Mouse (Mus musculus): ENCODE results near the gene 5430419D17Rik. TPM values are rescaled to one million over a fixed set of nuclear protein-coding genes. Genes with fewer than 3 reads are reported as not detected.

Gene 5430419D17Rik
- total RNA-seq, 2 experiments from 2014 or later, result 14.9 to 18.7 TPM

DNA sequence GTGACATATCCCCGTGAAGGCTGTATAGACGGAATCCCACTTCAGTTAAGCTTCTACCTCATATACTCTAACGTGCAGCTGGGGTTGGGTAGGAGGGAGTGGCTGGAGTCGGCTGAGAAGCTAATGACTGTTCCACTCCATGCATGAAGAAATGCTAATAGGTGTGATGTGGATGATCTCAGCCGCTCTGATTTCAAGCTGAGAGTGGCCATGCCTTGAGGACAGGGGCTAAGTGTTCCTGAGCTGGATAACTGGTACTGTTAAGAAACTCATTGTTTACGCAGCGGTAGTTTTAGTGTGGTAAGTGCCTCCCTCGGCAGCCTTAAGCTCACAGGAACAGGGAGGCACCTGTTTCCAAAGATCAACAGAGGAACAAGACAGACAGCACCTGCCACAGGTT is 129.1 kb downstream of the 5430419D17Rik start:
- no peak for DNase-seq
- intact Hi-C loops (cut with DNase I), result no loop called here

DNA sequence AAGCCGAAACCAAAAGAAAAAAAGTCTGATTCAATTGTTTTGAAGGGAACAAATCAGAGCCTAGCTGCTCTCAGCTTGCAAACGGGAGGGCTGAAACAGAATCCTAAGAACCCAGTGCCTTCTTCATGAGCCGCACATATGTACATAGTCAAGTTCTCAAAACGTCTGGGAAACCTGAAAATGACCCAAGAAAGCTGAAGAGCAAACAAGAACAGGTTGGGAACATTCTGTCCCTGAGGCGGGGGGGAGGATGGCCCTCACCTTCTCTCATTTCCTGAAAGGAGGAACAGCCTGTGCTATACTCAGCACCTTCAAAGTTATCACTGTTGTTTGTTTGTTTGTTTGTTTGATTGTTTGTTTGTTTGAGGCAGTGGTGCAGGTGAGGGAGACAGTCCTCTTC is 132.5 kb downstream of the 5430419D17Rik start:
- intact Hi-C loops (cut with DNase I), result no loop called here
- no peak for DNase-seq

DNA sequence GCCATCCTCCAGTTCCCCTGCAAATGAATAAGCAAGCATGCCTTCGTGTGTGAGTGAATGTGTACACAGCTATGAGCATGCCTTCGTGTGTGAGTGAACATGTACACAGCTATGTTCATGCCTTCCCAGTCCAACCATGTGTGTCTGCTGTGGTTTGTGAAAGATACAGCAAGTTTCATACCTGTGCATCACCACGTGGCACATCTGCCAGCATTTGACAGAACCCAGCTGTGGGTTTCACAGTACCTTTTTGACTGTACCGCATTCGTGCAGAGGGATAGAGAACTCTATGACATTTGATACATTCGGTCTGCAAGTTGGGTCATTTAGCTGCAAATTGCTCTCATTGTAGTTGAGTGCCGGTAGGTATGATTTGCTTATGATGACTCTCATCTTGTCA is 140.3 kb downstream of the 5430419D17Rik start:
- intact Hi-C loops (cut with DNase I), result no loop called here
- DNase-seq, result no peak

DNA sequence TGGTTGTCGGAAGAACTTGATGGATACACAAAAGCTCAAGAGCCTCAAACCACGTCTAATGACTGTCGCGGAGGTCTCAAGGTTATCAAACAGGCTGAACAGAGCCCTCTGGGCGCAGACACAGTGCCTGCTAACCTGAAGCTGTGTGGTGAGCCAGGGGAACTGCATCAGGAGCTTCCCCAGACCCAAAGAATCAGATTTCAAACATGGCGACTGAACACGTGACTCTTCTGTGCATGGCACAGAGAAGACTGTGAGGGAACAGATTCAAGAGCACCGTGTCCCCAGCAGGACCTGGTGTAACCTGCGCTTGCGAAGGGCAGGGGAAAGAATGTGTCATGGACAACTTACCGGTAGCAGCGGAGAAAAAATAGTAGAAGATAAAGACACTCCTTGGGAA is 143.4 kb downstream of the 5430419D17Rik start:
- intact Hi-C loops (cut with DNase I), result no loop called here
- DNase-seq, result no peak

DNA sequence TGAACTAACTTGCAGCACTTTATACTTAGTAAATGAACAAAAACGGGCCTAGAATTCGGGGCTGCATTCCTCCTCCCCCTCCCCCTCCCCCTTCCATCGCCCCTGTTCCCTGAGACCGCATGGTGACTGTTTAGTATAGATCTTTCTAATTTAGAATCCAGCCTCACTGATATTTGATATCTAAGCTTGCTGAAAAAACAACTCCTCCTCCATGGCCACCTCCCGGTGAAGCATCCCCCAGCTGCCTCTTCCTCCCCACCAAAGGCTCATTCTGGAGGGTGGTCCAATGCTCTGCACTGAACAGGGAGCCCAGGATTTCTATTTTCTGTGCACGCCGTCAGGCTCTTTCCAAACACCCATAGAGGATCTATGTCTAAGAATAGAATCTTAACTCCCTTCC is 144.1 kb downstream of the 5430419D17Rik start:
- no peak for DNase-seq
- intact Hi-C loops (cut with DNase I), result no loop called here

DNA sequence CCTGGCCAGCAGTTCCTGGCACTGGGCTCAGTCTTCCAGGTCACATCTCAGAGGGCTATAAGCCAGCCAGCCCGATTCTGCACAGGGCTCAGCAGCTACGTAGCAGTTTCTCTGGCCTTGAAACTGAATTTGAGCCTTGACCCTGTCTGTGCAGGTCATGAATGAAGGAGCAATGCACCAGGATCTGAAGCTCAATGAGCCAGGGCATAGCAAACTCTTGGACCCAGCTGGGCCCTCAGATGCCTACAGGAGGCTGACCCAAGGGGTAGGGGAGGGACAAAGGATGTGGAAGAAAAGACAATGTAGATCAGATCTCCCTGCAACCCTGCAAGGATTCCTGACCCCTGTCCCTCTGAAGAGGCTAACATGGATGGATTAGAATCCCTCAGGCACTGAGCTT is 148.0 kb downstream of the 5430419D17Rik start, which contains the start of gene Cuzd1:
TSS of gene Cuzd1 (minus strand) at position 101 of the 400 bp plus-strand sequence.
- no peak for DNase-seq
- intact Hi-C loops (cut with DNase I), result no loop called here

DNA sequence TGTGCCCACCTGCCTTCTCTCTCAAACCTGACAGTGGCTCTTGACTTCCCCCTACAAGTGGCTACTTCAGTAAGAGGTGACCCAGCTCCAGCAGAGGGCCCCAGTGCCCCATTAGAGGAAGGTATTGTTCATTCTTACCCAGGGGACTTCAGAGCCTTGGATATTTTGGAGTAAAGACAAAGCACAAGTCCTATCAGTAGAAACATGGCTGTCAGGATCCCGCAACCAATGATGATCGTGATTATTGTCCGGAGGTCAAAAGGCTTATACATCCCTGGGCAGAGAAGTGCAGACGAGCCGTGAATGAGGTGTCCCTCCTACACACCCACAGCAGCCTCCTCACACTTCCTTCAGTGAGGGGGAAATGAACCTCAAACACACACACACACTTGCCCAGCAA is 152.9 kb downstream of the 5430419D17Rik start:
- intact Hi-C loops (cut with DNase I), result no loop called here

DNA sequence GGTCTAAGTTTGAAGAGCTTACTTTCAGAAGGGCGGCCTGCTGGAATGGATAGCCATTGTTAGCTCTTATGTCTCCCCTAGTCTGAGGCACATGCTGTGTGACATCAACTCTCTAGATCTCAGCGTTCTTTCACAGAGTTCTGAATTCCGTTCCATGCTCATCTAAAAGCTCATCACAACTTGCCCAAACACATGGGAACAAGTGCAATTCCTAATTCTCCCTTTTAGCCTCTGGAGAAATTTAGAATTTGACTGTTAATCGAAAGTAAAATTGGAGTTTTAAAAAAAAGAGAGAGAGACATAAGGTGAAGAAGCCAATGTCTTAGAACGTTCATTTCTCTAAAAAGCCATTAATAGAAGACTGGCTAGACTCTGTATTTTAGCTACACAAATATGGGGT is 155.2 kb downstream of the 5430419D17Rik start, which contains the start of gene Fam24b:
TSS of gene Fam24b (minus strand) at position 101 of the 400 bp plus-strand sequence.
- no peak for DNase-seq
- intact Hi-C loops (cut with DNase I), result no loop called here

More for the DNA sequence above, 152.9 kb downstream of the 5430419D17Rik start:
- DNase-seq, result no peak

DNA sequence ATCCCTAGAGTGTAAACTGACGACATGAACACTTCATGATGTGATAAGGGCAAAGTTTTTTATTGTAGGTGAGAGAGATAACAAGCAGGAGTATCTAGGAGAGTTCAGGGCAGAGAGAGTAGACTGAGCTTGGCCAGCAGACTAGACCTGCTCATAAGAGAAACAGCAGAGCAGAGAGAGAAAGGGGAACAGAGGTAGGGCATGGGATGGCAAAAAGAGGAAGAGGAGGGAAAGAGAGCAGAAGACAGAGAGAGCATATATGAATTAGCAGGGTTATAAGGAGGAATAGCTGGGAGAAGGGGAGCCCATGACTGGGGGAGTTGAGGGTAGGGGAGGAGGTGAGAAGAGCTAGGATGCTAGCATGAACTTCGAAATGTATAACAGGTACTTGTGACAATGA is 157.5 kb downstream of the 5430419D17Rik start:
- no peak for DNase-seq
- intact Hi-C loops (cut with DNase I), result no loop called here

DNA sequence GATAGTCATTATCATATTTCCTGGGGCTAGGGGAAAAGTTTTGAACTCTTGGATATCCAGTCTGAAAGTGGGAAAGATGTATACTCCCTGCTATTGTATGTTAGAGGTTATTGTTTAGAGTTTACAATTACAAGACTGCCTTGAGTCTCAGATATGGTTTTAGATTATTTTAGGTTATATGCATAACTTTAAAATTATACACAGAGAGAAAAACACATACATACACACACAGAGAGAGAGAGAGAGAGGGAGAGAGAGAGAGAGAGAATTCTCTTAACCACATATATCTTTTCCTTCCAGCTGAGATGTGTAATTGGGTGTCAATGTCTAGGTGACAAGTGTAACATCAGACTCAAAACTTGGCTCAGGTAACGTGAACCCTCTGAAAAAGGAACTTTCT is 159.4 kb downstream of the 5430419D17Rik start, which contains the start of gene Fam24a:
TSS of gene Fam24a (plus strand) at position 301 of the 400 bp plus-strand sequence.
- DNase-seq, result no peak
- intact Hi-C loops (cut with DNase I), result no loop called here

DNA sequence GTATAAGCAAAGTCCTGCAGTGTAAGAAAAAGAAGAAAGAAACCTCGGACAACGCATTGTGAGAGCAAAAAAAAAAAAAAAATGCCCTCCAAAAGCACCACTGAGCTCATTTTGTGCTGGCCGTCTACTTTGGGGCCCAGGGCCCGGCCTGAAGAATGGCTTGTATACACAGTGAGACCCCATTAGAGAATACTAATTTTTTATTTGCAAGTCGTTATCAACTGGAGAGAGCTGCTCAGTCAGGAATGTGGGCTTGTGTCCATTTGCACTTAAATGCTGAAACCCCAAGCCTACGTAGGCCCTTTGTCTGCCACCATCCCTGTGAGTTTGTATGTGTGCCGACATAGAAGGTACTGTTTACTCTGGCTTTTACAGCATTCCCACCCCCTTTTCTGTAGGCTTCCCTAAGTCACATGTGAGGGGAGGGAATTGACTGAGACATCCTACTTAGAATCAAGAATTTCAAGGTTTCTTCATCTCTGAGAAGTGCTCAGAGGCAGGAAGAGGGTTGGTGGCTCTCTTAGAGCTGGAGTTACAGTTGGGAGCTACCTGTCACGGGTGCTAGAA is 163.4 kb downstream of the 5430419D17Rik start:
- intact Hi-C loops (cut with DNase I), result no loop called here

DNA sequence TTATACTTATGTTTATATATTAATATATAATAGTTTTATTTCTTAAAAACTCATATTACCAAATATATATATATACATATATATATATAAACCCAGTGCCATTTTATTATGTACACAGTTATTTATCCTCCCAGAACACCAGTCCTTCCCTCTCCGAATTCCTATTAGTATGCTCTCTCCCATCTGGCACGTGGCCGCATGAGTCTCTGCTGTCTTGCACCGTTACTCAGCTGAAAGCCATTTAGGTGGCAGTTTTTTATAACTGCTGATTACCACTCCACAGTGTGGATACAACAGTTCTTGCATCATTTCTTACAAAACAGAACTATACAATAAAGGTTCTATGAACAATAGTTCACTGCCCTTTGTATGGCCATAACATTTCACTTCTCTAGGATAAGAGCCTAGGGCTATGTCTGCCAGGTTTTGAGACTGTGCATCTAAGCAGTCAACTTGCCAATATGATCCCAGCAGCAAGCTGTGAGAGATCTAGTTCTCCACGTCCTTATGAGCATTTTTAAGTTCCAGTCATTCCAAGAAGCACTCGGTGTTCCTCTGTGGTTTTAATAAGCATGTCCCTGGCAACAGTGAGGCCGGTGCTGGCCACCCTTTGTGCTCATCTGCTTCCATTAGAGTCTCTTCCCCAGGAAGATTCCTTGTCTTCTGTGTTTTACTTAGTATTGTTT is 171.8 kb downstream of the 5430419D17Rik start:
- no peak for DNase-seq
- intact Hi-C loops (cut with DNase I), result no loop called here

More for the DNA sequence above, 163.4 kb downstream of the 5430419D17Rik start:
- DNase-seq, result no peak

Other genes starting within 250 kb of the 5430419D17Rik start
- 100 to 1,000 TPM; 151 to 162 TPM for gene Htra1, start 238.3 kb upstream of the 5430419D17Rik start, total RNA-seq (2021)
- under 1 TPM in 1 of 2 experiments, not detected in 1; 0.12 TPM for gene Dmbt1, start 142.3 kb upstream of the 5430419D17Rik start, total RNA-seq (2021)
- gene 4933402N03Rik, start 28.1 kb upstream of the 5430419D17Rik start, total RNA-seq (2021), result not detected
- under 1 TPM; 0.15 to 0.29 TPM for gene Cuzd1, start 147.9 kb downstream of the 5430419D17Rik start, total RNA-seq (2021)
- not detected for gene Fam24b, start 155.1 kb downstream of the 5430419D17Rik start, total RNA-seq (2021)
- gene Fam24a, start 159.5 kb downstream of the 5430419D17Rik start, total RNA-seq (2021), result not detected
- 10 to 100 TPM in 1 of 2 experiments, 1 to 10 TPM in 1; 9.2 to 12.8 TPM for gene 2310057M21Rik, start 188.4 kb downstream of the 5430419D17Rik start, total RNA-seq (2021)
- gene Pstk, start 196.7 kb downstream of the 5430419D17Rik start, total RNA-seq (2021), result 10 to 100 TPM; 49.2 to 50.3 TPM
- 10 to 100 TPM; 31.4 to 33.0 TPM for gene Ikzf5, start 236.1 kb downstream of the 5430419D17Rik start, total RNA-seq (2021)
- 100 to 1,000 TPM in 1 of 2 experiments, 10 to 100 TPM in 1; 95.4 to 100 TPM for gene Acadsb, start 236.2 kb downstream of the 5430419D17Rik start, total RNA-seq (2021)